Mouse (Mus musculus) small intestine, adult 2 months (tissue): ENCODE data around the gene Bcas3. TPM values are rescaled to one million over a fixed set of nuclear protein-coding genes. Genes with fewer than 3 reads are reported as not detected.

Experiments
- H3K27ac ChIP-seq: fragments of 200-500 bp; 2 replicates; pipeline ENCODE4 v1.5.1; 2012; ENCODE audit warnings: low read depth, low read length, control low read depth, inconsistent platforms; ENCODE audit not compliant: insufficient read depth
- H3K27me3 ChIP-seq: fragments of 200-500 bp; 2 replicates; pipeline ENCODE4 v1.6.1; 2012; ENCODE audit warnings: mild to moderate bottlenecking, moderate library complexity, low read length, inconsistent platforms; ENCODE audit not compliant: control insufficient read depth, insufficient read depth
- H3K36me3 ChIP-seq: fragments of 200-500 bp; 2 replicates; pipeline ENCODE4 v1.6.1; 2012; ENCODE audit warnings: mild to moderate bottlenecking, low read length, control low read depth, inconsistent platforms; ENCODE audit not compliant: control insufficient read depth, insufficient read depth
- H3K4me1 ChIP-seq: fragments of 200-500 bp; 2 replicates; pipeline ENCODE4 v1.6.1; 2012; ENCODE audit warnings: low read length, inconsistent platforms, mixed read lengths; ENCODE audit not compliant: control insufficient read depth, insufficient read depth, insufficient read length
- H3K4me3 ChIP-seq: fragments of 200-500 bp; 2 replicates; pipeline ENCODE4 v1.5.1; 2012; ENCODE audit warnings: low read depth, mild to moderate bottlenecking, control low read depth, inconsistent platforms, low read length, moderate library complexity
- CTCF ChIP-seq: fragments of 200-500 bp; IDR thresholded peaks from 2 replicates; pipeline ENCODE4 v1.5.1; 2012; ENCODE audit warnings: low read depth, mild to moderate bottlenecking, control low read depth, inconsistent platforms, low read length, moderate library complexity, mixed read lengths; ENCODE audit not compliant: insufficient replicate concordance, insufficient read length; ENCODE audit errors: extremely low read depth
- POLR2A ChIP-seq: fragments of 200-500 bp; IDR thresholded peaks from 2 replicates; pipeline ENCODE4 v1.6.1; 2012; ENCODE audit warnings: low read depth, mild to moderate bottlenecking, control low read depth, inconsistent platforms, low read length, moderate library complexity
- WGBS: fragments of 180-500 bp; shearing (Covaris S2); methylation state at CpG from one replicate; pipeline ENCODE4 v1.1.7; 2018; 5-methylcytosine and 5-hydroxymethylcytosine counted together
- polyA plus RNA-seq: library from polyadenylated mRNA; depleted of rRNA; stranded (reverse); fragments of >200 nt; gene quantifications from 2 replicates; pipeline ENCODE4 v1.2.3, GENCODE M21; 2012

Gene Bcas3
- polyA plus RNA-seq, 1 experiment = 32.1 TPM

GRCm38 (mm10) chr11:85739266-85739977 is 386.5 kb downstream of the Bcas3 start:
- WGBS = 46% methylated on average over 6 of the region's 6 CpGs
- TF ChIP-seq CTCF = no peak
- no peak for TF ChIP-seq POLR2A
- H3K4me3 ChIP-seq = no peak overlapping the region
- H3K4me1 ChIP-seq = peaks cover 2% of the 10 kb centered on the region; the same call in 1 of the 2 replicates
- H3K27me3 ChIP-seq = no peaks in the 10 kb centered on the region
- H3K36me3 ChIP-seq = no peaks in the 10 kb centered on the region
- no peak overlapping the region for H3K27ac ChIP-seq

DNA sequence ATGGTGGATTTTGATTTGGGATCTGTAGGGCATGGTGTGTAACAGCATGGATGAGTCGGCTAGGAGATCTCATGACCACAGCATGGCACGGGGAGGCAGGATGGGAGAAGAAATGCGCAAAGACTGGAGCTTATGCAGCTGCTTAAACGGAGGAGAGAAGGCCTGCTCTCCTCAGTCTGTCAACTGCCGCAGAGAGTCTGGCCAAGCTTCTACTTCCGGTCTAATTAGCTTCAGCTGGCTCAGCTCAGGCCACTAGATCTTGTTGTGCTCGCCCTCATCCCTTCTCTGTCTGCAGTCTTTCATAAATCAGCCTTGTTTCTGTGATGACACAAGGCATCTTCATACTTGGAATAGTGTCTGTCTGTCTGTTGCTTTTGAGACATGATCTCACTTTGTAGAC is 393.4 kb downstream of the Bcas3 start:
- no peak overlapping the region for H3K27ac ChIP-seq
- WGBS = 74% methylated on average over 7 of the region's 7 CpGs
- TF ChIP-seq POLR2A (no peak), CTCF (no peak)
- no peak overlapping the region for H3K4me3 ChIP-seq
- H3K27me3 ChIP-seq = no peaks in the 10 kb centered on the region
- no peaks in the 10 kb centered on the region for H3K36me3 ChIP-seq
- H3K4me1 ChIP-seq = no peaks in the 10 kb centered on the region

- no peak overlapping the region for H3K27ac ChIP-seq
- no peaks in the 10 kb centered on the region for H3K4me1 ChIP-seq
- WGBS = 82% methylated on average over 2 of the region's 2 CpGs
- H3K27me3 ChIP-seq = no peaks in the 10 kb centered on the region
- H3K4me3 ChIP-seq = no peak overlapping the region
- H3K36me3 ChIP-seq = no peaks in the 10 kb centered on the region
- no peak for TF ChIP-seq CTCF
- TF ChIP-seq POLR2A = no peak
Observed at GRCm38 (mm10) chr11:85748891-85749290, 395.9 kb downstream of the Bcas3 start.

DNA sequence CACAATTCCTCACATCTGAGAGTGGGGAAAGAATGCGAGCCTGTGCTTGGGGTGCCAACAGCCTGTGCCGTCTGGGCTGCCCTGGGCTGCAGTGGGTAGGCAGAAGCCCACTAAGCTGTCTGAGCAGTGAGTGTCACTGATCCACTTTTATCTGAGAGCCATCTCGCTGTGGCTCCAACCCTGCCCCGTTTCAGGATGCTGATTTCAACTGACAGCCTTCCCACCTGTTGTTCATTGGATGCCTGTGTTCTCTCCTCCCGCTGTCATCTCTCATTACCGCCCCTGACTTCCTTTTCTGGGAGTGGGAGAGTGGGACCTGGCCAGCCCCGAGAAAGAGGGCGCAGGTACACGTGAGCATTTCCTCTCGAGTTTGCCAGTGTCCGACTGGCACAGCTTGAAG is 398.2 kb downstream of the Bcas3 start:
- WGBS = 62% methylated on average over 11 of the region's 11 CpGs
- Histone ChIP-seq H3K4me3 (no peak overlapping the region), H3K36me3 (no peaks in the 10 kb centered on the region), H3K27ac (no peak overlapping the region), H3K27me3 (no peaks in the 10 kb centered on the region), H3K4me1 (no peaks in the 10 kb centered on the region)
- TF ChIP-seq POLR2A = no peak
- TF ChIP-seq CTCF = no peak

DNA sequence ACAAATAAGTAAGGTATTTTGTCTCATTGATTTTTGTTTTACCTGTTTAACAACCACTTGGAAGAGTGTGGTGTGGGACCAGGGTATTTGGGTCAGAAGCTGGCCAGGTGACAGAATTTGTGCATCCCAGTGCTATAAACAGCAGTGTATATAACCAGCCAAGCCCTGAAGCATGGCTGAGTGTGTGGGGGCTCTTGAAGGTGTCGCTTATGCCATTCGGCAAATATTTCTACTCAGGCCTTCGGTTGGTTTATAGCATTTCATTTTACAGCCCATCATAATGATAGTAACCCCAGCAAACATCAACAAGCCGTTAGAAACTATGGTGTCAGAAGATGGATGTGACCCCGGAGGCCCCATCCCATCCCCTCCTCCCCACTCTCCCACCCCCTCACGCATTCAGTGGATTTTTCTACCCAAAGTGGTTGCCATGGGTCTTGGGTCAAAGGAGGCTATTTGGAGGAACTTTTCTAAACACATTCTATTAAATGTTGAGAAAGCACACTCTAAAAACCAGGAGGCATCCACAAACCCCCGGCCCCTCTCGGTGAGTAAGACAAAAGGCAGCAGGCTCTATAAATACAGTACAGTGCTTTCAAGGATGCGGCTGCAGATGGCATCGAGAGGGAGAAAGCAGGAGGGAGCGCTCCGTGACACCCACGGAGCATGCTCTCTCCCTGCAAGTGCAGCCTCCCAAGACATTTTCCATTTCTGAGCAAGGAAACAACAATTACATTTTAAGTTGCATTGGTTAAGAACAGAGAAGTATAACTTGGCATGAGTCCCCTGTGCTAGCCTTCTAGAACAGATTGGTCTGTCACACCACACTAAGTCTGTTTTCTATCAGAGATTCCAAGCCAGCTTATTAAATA is 401.9 kb downstream of the Bcas3 start:
- TF ChIP-seq CTCF (no peak), POLR2A (no peak)
- no peak overlapping the region for H3K4me3 ChIP-seq
- no peaks in the 10 kb centered on the region for H3K36me3 ChIP-seq
- no peaks in the 10 kb centered on the region for H3K4me1 ChIP-seq
- no peak overlapping the region for H3K27ac ChIP-seq
- H3K27me3 ChIP-seq = no peaks in the 10 kb centered on the region
- WGBS = 74% methylated on average over 13 of the region's 13 CpGs

GRCm38 (mm10) chr11:85755503-85756044 is 402.6 kb downstream of the Bcas3 start:
- Histone ChIP-seq H3K27ac (no peak overlapping the region), H3K4me1 (0 out of 2 replicates have a peak, but pooled peaks cover 2% of the 10 kb centered on the region), H3K4me3 (no peak overlapping the region), H3K36me3 (no peaks in the 10 kb centered on the region), H3K27me3 (no peaks in the 10 kb centered on the region)
- WGBS = 75% methylated on average over 2 of the region's 2 CpGs
- TF ChIP-seq CTCF = no peak
- TF ChIP-seq POLR2A = no peak

GRCm38 (mm10) chr11:85758891-85759290 is 405.9 kb downstream of the Bcas3 start:
- Histone ChIP-seq H3K4me3 (no peak overlapping the region), H3K4me1 (0 out of 2 replicates have a peak, but pooled peaks cover 4% of the 10 kb centered on the region), H3K36me3 (no peaks in the 10 kb centered on the region), H3K27ac (no peak overlapping the region), H3K27me3 (no peaks in the 10 kb centered on the region)
- TF ChIP-seq POLR2A (no peak), CTCF (no peak)
- 90% methylated on average over 9 of the region's 9 CpGs for WGBS
